Mouse (Mus musculus): ENCODE data around the gene Rasl11a.

DNA sequence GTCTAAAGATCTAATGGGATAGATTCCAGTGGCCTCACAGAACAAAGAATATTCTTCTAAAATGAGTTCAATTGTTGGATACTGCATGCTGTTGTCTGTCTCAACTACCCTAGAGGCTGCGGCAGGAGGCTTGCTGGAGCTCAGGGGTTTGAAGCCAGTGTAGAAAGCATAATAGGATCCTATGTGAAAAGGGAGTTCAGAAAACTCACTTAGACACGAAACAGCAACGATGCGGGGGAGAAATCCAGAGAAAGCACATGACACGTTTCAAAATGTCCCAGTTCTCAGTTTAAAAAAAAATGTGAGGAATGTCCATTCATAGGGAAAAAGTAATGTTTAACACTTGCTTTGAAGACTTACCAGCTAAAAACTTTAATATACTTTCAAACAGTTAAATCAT lies 21.9 kb upstream of the Rasl11a start:
- TF ChIP-seq CTCF (conservative IDR thresholded peaks at IDR 0.05 in 1 of 2, IDR thresholded peaks at IDR 0.05 in 1 of 2; ENCODE audit: low read depth in 2 of 2, low read length in 2 of 2) (no peak), POLR2A (IDR thresholded peaks at IDR 0.05; ENCODE audit: low read depth, low read length) (no peak), EP300 (IDR thresholded peaks at IDR 0.05; ENCODE audit: low read length) (no peak), KAT2A (IDR thresholded peaks at IDR 0.05; ENCODE audit: insufficient replicate concordance, low read length) (no peak), HCFC1 (IDR thresholded peaks at IDR 0.05; ENCODE audit: low read depth, low read length) (no peak)

All from CH12.LX (cell line).